Mouse (Mus musculus) E14TG2a.4 (cell line): ENCODE results near the gene Gga3.

ENCODE experiments used
- CTCF ChIP-seq: conservative IDR thresholded peaks from 2 replicates; pipeline ENCODE4 v1.5.1; 2014; ENCODE audit warnings: low read length
- NANOG ChIP-seq: IDR thresholded peaks from 2 replicates; pipeline ENCODE4 v1.6.1; 2014; ENCODE audit warnings: borderline replicate concordance, low read length, mixed read lengths
- POU5F1 ChIP-seq: IDR thresholded peaks from 2 replicates; pipeline ENCODE4 v1.6.1; 2014; ENCODE audit warnings: low read length, borderline replicate concordance

DNA sequence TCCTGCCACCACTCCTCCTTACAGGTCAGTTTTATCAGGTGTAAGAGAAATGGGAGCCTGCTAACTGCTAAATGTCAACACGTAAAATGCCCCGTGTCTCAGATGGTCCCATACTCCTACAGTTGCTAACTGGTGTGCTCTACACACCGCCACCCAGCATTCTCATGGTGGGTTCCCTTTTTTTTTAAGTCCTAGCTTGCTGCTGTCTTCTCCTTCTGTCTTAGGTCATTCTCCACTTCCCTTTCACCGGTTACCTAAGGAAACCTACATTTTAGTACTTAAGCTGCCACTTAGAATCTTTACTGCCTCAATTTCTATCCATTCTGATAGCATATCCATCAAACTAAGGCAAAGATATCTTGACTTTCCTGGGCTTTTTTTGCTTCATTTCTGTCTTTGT, 2.7 kb downstream of the Gga3 start:
- no peak for TF ChIP-seq CTCF
- no peak for TF ChIP-seq POU5F1
- no peak for TF ChIP-seq NANOG
